Mouse (Mus musculus): ENCODE data around the gene Cd34.

The Cd34 gene

GRCm38 (mm10) chr1:194976517-194977370 is 38.1 kb downstream of the Cd34 start:
- DNase-seq = peak; percentile 63

- DNase-seq = no peak
Measured at GRCm38 (mm10) chr1:194977371-194977761, 38.7 kb downstream of the Cd34 start.

DNA sequence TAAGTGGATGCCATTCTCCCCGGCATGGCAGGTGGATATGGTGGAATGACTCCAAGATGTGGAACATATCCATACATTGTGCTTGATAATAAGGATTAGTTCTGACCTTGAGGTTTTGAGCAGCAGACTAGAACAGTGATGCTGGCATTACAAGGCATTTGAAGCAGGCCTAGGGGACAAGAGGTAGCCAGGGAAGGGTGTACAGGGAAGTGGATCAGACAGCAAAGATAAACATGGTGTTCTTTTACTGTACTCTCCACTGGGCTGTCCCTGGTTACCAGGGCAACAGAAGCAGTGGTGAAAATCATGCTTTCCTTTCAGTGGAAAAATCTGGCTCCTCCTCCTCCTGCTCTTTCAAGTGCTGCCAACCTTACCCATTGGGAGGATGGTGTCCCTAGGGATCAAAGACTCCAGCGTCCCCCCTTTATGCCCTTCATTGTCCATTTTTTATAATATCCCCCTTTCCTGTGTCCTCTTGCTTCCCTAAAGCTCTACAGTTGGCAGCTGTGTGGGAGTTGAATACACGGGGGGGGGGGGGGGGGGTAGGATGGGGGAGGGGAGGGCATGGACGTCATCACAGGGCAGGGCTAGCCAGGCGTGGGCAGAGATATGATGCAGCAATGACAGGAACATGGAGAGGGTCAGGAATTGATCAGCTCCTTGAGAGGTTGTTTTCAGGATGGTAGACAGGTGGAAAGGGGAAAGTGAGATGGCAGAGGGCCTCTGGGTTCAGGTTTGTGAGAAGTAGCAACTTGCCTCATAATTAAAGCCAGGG is 39.5 kb downstream of the Cd34 start:
- DNase-seq = no peak

GRCm38 (mm10) chr1:194980826-194981435 is 42.3 kb downstream of the Cd34 start:
- DNase-seq = no peak

DNA sequence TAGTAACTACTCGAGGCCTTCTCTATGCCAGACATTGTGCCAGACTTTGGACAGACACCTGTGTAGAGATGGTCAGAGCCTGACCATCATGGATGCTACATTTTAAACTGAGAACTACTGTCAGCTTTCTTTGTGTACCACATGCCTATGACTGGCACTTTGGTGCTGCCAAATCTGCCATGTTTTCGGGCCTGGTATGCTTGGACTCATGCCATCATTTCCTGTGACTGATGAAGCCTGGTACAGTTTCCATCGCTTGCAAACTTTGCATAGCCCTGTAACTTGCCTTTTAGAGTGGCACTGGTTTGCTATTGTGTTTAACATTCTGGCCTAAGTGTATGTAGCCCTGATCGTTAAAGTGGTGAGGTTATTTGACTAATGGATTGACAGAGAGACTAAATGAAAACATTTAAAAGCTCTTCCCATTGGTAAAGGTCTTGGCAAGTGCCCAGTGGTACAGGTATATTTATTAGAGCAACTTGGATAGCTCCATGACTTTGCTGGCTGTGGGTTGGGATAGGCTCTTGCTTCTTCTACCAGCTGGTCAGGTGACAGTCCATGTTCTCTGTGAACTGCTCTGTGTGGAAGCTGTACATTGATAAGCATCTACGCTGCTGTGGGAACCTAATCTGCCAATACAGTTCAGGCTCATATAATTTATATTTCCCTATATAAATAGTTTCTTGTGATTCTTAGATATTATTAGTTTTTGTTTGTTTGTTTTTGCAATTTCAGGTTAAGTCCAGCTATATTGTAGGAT is 44.5 kb downstream of the Cd34 start:
- DNase-seq = no peak

- DNase-seq = no peak
Measured at GRCm38 (mm10) chr1:194984914-194985313, 46.3 kb downstream of the Cd34 start.

DNA sequence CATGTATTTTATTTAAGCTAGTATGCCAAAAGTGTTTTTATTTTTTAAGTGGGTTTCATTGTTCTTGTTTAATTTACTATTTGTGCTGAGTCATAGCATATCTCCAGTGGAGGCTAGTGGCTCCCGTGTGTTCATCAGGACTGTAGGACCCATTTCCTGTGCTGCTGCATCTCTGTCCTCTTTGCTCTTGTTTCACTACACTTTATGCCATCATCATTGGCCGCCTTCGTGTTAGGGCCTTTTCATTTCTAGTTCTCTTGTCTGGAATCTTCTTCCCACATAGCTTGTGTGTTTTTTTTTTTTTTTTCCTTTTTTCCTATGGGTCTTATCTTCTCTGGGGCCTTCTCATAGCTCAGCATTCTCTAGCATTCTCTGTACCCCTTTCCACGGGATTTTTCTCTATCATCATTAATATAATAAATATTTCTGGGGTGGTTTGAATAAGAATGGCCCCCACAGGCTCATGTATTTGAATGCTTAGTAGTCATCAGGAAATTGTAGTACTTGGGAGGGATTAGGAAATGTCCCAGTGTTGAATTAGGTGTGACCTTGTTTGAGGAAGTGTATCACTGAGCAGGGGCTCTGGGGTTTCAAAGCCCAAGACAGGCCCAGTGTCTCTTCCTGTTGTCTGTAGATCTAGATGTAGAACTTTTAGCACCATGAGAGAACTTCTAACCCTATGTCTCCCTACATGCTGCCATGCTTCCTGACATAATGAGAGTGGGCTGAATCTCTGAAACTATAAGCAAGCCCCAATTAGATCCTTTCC is 47.0 kb downstream of the Cd34 start:
- DNase-seq = no peak

- no peak for DNase-seq
Measured at GRCm38 (mm10) chr1:194989024-194989423, 50.4 kb downstream of the Cd34 start.

GRCm38 (mm10) chr1:194990976-194991375 is 52.4 kb downstream of the Cd34 start:
- DNase-seq = no peak

DNA sequence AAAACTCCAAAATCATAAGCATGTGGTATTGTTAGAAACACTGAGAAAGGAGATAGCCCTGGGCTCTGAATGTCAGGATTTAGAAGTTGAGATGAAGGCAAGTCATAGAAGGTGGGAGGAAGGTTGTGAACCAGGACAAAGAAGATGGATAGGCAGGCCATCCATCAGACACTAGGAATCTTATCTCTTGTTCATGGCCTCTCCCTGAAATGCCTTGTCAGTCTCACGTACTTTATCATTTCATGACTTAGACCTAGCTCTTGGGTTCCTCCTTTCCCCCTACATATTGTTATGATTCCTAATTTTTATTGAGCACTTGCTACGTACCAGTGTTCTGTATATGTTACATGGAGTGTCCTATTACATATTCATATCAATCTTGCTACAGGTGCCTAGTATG is 53.0 kb downstream of the Cd34 start:
- no peak for DNase-seq

GRCm38 (mm10) chr1:194992589-194993317 is 54.1 kb downstream of the Cd34 start:
- no peak for DNase-seq

DNA sequence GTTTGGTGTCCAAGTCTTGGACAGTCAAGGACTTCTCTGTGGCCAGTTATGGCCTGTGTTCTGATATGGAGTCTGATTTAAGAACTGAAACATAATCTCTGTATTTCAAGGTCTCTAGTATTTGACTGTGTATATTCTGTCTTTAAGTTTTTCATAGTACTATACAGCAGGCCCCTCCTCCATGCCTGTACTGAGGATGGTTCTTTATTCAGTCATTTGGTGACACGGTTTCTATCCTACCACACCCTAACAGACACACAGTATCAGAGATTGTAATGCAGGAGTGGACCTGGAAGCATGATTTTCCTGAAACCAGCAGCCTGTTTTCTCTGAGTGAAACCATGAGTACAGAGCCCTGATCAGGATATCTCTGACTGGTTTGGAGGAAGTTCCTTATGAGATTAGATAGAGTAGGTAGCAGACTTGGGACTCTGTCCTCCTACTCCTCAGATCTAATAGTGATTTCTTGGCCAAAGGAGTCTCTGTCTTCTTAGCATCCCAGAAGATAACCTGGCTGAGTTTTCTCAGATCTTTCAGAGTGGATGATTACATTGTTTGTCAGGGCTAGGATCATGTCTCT is 54.9 kb downstream of the Cd34 start:
- DNase-seq = no peak

DNA sequence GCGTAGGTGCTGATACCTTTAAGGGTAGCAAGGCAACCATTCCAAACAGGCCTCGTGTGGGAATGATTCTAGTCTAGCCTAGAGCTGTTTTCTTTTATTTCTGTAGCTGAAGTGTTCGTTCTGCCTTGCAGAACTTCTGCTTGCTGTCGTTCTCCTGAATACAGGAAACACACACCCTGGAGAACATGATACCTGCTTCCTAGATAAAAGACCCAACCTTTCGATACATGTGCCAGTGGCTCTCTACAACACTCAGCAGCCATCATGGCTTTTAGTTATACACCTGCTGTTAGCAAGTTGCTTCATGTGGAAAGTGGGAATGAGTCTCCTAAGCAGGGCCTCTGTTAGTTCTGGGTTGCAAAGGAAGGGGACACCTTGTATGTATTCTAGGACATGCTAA is 55.6 kb downstream of the Cd34 start:
- DNase-seq = no peak

DNA sequence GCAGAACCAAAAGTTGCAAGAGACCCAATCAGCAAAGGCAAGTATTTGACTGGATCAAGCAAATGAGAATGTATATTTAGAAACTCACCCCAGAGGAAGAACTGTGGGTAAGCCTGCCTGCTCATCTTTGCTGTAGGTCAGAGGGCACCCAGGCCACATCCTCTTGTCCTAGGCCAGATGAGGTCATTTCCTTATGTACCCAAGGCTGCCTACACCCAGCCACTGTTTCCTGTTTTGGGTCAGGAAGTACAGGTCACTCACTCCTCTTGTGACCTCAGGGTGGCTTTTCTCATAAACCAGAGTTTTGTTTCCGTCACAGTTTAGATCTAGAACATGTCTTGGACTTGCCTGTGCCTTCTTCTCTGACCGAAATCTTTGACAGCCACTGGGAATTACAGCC is 56.6 kb downstream of the Cd34 start:
- no peak for DNase-seq

DNA sequence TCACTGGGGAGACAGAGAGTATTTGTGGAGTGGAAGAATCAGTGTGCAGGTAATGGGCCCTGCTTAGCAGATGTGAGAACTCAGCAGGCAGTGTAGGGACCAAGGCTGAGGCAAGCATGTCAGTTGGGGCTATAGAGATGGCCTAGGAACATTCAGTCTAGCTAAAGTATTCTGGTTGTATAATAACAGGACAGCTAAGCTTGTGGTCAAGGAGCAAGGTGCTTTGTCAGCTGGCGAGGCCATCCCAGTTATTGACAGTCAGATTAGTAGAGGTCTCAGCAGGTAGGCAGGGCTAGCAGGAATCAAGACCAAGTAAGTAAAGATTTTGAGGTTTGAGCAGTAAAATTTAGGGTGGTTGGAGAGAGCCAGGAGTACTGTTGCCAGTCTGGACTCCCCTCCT is 59.8 kb downstream of the Cd34 start:
- DNase-seq = no peak

- no peak for DNase-seq
Measured at GRCm38 (mm10) chr1:195003328-195003727, 64.7 kb downstream of the Cd34 start.

DNA sequence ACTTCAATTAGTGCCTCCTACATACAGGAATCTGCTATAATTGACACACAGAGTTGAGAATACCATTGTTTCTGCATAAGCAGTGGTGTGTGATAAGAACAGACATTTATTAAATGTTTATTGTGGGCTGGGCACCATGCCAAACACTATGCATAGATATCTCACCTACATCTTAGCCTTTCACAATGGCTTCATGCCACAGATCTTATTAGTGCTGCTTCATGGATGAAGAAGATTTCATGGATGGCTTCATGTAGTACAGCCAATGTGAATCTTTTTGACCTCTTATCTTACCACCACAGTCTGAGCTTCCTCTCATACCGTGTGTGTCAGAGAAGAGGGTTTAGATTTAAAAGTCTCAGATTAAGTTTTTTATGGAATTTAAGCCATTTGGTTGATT is 65.6 kb downstream of the Cd34 start:
- no peak for DNase-seq

DNA sequence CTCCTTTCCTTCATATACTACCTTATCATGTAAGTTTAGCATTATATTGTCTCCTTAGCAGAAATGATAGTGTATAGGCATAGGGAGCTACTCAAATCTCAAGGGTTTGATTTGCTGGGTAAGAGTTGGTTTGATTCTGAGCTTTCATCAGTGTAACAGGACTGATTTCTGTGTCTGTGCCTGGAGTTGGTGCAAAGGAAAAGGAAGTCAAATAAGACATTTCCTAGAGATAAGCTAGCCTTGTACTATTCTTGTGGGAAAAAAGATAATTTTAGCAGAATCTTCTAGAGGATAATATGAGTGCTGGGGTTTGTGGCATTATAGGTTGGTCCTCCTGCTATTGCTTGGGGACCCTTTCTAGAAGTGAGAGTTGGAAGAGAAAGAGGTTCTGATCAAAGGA is 67.6 kb downstream of the Cd34 start:
- DNase-seq = no peak

Measured in right cerebral cortex, postnatal 14 days (tissue).